Mouse (Mus musculus): ENCODE data around the gene Slc25a22. TPM values are rescaled to one million over a fixed set of nuclear protein-coding genes. Genes with fewer than 3 reads are reported as not detected.
"Not testable (repeated sequence)": the region's sequence is repeated elsewhere in the genome, so short reads cannot be mapped to it uniquely, and the experiment has no call there.

Gene Slc25a22
- polyA plus RNA-seq, 1 experiment from 2014 or later: 109 TPM

DNA sequence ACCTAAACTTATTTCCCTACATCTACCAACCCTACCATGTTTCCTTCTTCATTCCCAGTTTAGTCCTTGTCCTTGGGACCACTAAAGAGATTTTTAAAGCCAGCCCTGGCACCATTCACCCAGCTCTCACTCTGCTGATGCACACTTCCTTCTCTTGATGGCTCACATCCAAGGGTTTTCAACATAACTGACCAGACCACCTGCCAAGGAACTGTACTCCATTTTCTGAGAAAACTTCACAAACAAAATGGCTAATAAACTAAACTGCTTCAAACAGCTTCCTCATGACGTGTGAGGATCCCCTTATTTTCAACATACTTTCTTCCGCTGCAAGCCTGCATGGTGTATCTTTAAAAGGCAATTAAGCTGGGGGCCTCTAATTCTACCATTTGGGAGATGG, 15.9 kb upstream of the Slc25a22 start:
- no peak for ATAC-seq (replicated peaks)
- H3K36me3 ChIP-seq (replicated peaks): peaks cover 10% of the 10 kb centered on the region; the same call in 1 of the 2 replicates
- no peak overlapping the region for H3K4me2 ChIP-seq
- H3K27me3 ChIP-seq (replicated peaks): no peaks in the 10 kb centered on the region
- H3K27ac ChIP-seq: no peak overlapping the region
- 77% methylated on average over 2 of the region's 2 CpGs for WGBS
- H3K4me3 ChIP-seq: no peak overlapping the region
- peaks cover 20% of the 10 kb centered on the region for H3K4me1 ChIP-seq
- H3K9ac ChIP-seq: no peak overlapping the region
- no peaks in the 10 kb centered on the region for H3K9me3 ChIP-seq

DNA sequence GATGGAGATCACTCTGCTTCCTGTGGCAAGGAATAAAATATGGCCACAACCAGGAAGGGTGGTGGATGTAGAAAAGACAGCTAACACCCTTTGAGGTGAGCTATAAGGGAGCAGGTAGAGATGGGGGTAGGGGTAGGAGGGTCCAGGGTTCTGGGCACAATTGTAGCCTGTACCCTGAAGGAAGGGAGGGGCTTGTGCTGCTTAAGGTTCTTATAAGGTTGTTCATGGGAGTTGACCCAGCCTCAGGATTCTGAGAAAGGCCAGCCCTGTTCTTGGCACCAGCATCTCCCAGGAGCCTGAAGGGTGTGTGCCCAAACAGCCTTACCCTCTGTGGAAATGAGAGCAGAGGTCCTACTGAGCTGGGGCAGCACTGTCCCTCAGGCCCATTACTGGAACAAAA, 14.2 kb upstream of the Slc25a22 start:
- Histone ChIP-seq H3K4me3 (no peak overlapping the region), H3K4me2 (no peak overlapping the region), H3K27me3 (replicated peaks) (no peaks in the 10 kb centered on the region), H3K9ac (no peak overlapping the region), H3K27ac (no peak overlapping the region), H3K36me3 (replicated peaks) (peaks cover 10% of the 10 kb centered on the region; the same call in 1 of the 2 replicates), H3K4me1 (peaks cover 28% of the 10 kb centered on the region), H3K9me3 (no peaks in the 10 kb centered on the region)
- ATAC-seq (replicated peaks): no peak

DNA sequence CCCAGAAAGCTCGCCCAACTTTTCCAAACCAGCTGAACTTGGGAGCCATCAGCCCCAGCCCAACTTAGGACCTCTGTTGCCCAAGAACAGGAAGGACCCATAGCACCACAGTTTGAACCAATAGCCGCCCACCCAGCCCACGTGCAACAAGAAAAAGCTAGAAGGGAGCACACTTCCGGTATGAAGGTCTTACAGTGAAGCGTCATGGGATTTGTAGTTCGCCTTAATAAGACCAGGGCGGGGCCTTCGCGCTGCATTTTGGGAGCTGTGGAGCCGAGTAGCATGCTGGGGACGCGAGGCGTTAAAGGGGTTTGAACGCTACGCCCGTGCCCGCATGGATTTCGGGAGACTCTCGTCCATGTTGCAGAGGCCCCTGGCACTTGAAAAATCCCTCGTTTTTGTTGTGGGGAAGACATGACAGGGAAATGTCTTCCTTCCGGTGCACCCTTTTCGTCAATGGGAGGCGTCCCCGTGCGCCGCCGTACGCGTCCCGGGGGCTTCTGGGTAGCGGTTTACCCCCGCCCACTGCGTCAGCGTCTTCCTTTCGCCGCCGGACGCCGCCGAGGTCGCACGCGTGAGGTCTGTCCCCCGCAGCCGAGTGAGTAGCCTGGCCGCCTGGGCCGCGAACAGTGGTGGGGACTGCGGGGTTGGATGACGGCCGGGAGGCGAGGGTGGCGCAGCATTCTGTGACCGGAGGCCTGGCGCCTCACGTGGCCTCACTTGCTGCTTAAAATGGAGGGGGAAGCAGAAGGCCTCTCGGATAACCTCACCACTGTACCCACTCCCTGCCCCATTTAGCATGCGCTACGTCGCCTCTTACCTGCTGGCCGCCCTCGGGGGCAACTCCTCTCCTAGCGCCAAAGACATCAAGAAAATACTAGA, 9.7 kb upstream of the Slc25a22 start, which contains the start of gene Rplp2:
Gene Rplp2 (plus strand): TSS at position 261 of the 882 bp plus-strand sequence.
- Histone ChIP-seq H3K9me3 (no peaks in the 10 kb centered on the region), H3K4me1 (peaks cover 31% of the 10 kb centered on the region), H3K9ac (peak within 1 kb of the TSS; percentile 81), H3K27ac (peak within 1 kb of the TSS; percentile 95), H3K4me2 (peak within 1 kb of the TSS; percentile 62), H3K27me3 (replicated peaks) (no peaks in the 10 kb centered on the region), H3K4me3 (peak within 1 kb of the TSS; percentile 69), H3K36me3 (replicated peaks) (peaks cover 10% of the 10 kb centered on the region; the same call in 1 of the 2 replicates)
- ATAC-seq (replicated peaks): peak; percentile 94
- under 1% methylated on average over 63 of the region's 63 CpGs for WGBS

DNA sequence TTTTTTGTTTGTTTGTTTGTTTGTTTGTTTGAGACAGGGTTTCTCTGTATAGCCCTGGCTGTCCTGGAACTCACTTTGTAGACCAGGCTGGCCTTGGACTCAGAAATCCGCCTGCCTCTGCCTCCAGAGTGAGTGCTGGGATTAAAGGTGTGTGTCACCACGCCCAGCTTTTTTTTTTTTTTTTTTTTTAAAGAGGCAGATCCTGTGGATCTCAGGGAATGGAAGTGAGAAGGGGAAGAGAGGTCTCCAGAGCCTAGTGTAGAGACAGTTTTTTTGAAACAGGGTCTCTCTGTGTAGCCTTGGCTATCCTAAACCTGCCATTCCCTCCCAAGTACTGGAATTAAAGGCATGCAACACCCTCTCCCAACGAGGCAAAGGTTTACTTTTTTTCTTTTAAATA, 8.7 kb upstream of the Slc25a22 start:
- Histone ChIP-seq H3K4me1 (peaks cover 31% of the 10 kb centered on the region), H3K4me2 (peak overlapping the region; percentile 62)
- not testable (repeated sequence) for H3K4me3 ChIP-seq; H3K9ac ChIP-seq; H3K36me3 ChIP-seq (replicated peaks); H3K27me3 ChIP-seq (replicated peaks); H3K27ac ChIP-seq; H3K9me3 ChIP-seq; ATAC-seq (replicated peaks)
- WGBS: 87% methylated on average over 3 of the region's 3 CpGs

DNA sequence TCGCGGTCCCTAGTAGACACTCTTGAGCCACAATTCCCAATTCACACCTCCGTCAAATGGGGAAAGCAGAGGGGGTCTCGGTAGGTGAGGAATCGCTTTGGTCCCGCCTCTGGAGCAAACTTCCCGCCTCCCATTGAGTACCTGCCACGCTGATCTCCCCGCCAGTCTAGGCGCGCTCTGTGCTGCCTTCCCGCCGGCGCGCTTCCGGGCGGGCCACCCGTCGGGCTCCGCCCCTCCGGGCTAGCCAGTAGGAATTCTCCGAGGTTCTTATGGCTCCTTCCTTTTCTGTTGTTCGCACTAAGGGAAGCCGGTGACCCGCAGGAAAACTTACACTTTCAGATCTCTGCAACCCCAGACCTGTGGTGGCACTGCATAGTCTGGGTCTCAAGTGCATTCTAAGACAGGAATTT, 6.1 kb upstream of the Slc25a22 start, which contains the start of gene Pidd1:
Gene Pidd1 (minus strand): TSS at position 198 of the 410 bp plus-strand sequence.
- no peaks in the 10 kb centered on the region for H3K9me3 ChIP-seq
- WGBS: under 1% methylated on average over 25 of the region's 25 CpGs
- H3K27ac ChIP-seq: no peak within 1 kb of the TSS
- peaks cover 29% of the 10 kb centered on the region for H3K4me1 ChIP-seq
- peak within 1 kb of the TSS; percentile 27 for H3K4me3 ChIP-seq
- peak within 1 kb of the TSS; percentile 50 for H3K4me2 ChIP-seq
- ATAC-seq (replicated peaks): no peak
- H3K27me3 ChIP-seq (replicated peaks): no peaks in the 10 kb centered on the region
- H3K9ac ChIP-seq: peak within 1 kb of the TSS; percentile 29
- H3K36me3 ChIP-seq (replicated peaks): no peaks in the 10 kb centered on the region

DNA sequence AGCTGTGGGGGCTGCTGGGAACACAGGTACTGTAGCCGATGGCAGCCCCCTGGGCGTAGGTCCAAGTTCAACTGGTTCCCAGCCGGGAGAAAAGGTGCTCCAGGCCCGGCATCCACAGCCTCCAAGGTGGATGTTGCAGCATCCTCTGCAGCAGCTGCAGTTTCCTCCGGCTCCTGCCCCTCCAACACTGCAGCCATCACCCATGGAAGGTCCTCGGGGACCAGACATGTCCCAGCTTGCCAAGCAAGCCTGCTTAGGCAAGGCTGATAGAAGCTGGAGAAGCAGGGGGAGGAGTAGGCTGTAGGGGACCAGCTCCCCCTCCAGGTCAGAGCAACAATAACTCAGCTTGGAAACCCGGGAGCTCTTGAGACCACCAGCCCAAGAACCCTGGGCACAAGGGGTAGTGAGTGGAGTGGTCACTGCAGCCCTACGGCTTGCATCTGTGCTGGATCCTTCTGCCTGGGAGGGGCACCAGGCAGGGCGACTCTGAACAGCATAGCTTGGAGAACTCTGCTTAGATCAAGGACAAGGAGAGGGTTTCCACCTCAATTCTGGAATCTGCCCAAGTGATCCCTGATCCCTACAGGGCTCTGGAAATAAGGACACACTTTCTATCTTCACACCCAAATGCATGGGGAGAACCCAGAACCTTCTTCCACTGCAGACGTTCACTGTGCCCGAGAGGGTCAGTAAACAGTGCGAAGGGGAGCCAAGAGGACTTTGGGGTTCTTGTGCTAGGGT, 5.6 kb upstream of the Slc25a22 start:
- WGBS: 22% methylated on average over 12 of the region's 12 CpGs
- Histone ChIP-seq H3K36me3 (replicated peaks) (no peaks in the 10 kb centered on the region), H3K4me2 (peak overlapping the region; percentile 50), H3K4me3 (peak overlapping the region; percentile 27), H3K9me3 (no peaks in the 10 kb centered on the region), H3K9ac (peak overlapping the region; percentile 29), H3K27me3 (replicated peaks) (no peaks in the 10 kb centered on the region), H3K27ac (no peak overlapping the region), H3K4me1 (peaks cover 24% of the 10 kb centered on the region)
- no peak for ATAC-seq (replicated peaks)

DNA sequence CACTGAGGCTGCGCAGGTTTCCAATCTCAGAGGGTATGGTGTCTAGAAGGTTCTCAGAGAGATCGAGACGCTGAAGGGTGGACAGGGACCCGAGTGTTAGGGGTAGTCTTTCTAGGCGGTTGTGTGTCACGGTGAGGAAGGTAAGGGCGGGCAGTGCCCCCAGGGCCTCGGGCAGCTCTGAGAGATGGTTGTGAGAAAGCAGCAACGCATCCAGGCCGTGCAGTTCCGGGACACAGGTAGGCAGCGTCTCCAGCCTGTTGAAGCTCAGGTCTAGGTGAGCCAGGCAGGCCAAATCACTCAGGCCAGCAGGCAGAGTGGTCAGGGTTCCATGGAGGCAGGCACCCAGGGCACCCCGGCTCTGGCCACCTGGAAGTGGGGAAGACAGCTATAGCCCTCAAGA, 4.5 kb upstream of the Slc25a22 start:
- H3K9me3 ChIP-seq: no peaks in the 10 kb centered on the region
- H3K4me1 ChIP-seq: peaks cover 29% of the 10 kb centered on the region
- no peak overlapping the region for H3K27ac ChIP-seq
- H3K9ac ChIP-seq: no peak overlapping the region
- H3K27me3 ChIP-seq (replicated peaks): no peaks in the 10 kb centered on the region
- H3K4me3 ChIP-seq: no peak overlapping the region
- H3K36me3 ChIP-seq (replicated peaks): no peaks in the 10 kb centered on the region
- 93% methylated on average over 13 of the region's 13 CpGs for WGBS
- H3K4me2 ChIP-seq: 0 out of 2 replicates have a peak overlapping the region, but pooled peaks have one; percentile 50
- no peak for ATAC-seq (replicated peaks)

DNA sequence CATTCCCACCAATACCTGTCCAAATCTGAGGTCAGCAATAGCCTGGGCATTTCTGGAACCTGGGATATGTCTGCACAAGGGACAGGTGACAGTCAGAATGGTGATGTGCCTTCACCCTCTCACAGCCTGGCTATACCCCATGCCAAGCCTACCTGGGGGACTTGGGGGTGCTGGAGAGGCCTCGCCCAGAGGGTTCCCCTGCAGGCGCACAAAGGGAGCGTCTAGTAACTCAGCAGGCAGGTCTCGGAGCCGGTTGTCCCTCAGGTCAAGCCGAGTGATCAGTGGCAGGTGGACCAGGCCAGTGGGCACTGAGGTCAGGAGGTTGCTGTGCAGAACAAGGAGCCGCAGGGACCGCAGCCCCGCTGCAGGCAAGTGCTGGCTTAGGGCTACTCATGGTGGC, 3.8 kb upstream of the Slc25a22 start:
- H3K9ac ChIP-seq: no peak overlapping the region

DNA sequence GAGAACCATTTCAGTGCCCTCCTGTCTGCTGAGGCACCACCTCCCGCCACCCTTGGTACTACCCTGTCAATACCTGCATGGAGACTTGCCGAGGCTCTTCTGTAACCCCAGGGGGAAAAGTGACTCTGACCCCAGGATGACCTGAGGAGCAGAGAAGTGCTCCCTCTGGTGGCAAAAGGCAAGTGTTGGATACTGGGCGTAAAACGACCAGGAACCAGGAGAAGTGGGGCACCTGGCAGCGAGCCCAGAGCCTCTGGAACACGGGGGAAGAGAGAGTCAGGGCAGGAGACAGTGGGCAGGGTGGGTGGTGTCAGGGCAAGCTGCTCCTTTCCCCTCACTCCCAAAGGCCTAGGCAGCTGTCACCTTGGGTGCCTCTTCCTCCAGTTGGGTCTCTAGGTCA, 2.9 kb upstream of the Slc25a22 start:
- no peaks in the 10 kb centered on the region for H3K36me3 ChIP-seq (replicated peaks)
- H3K4me3 ChIP-seq: no peak overlapping the region
- no peak overlapping the region for H3K27ac ChIP-seq
- no peaks in the 10 kb centered on the region for H3K27me3 ChIP-seq (replicated peaks)
- peaks cover 37% of the 10 kb centered on the region for H3K4me1 ChIP-seq
- no peak for ATAC-seq (replicated peaks)
- no peak overlapping the region for H3K4me2 ChIP-seq
- no peak overlapping the region for H3K9ac ChIP-seq
- H3K9me3 ChIP-seq: no peaks in the 10 kb centered on the region
- 29% methylated on average over 6 of the region's 6 CpGs for WGBS

More for the DNA sequence above, 3.8 kb upstream of the Slc25a22 start:
- no peak overlapping the region for H3K27ac ChIP-seq
- WGBS: 96% methylated on average over 9 of the region's 9 CpGs
- H3K4me2 ChIP-seq: no peak overlapping the region
- ATAC-seq (replicated peaks): no peak
- no peaks in the 10 kb centered on the region for H3K36me3 ChIP-seq (replicated peaks)
- H3K4me3 ChIP-seq: no peak overlapping the region
- H3K27me3 ChIP-seq (replicated peaks): no peaks in the 10 kb centered on the region
- H3K4me1 ChIP-seq: peaks cover 29% of the 10 kb centered on the region
- no peaks in the 10 kb centered on the region for H3K9me3 ChIP-seq

DNA sequence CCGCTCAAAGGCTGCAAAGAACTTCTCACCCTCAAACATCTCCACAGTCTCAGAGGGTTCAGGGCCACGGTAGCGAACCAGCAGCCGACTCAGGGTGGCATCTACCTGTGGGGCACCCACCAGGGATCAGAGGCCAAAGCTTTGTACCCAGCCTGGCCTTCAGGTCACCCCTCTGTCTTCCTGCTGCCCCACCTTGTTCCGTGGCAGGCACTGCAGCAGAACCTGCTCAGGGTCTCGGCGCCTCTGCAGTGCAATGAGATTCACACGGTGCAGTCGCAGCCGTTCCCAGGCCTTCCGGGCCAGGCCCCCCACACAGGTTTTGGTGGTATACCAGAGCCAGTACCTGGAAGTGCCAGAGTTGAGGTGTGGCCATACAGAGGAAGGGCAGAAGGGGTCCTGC, 2.1 kb upstream of the Slc25a22 start:
- no peak overlapping the region for H3K27ac ChIP-seq
- WGBS: 96% methylated on average over 11 of the region's 11 CpGs

DNA sequence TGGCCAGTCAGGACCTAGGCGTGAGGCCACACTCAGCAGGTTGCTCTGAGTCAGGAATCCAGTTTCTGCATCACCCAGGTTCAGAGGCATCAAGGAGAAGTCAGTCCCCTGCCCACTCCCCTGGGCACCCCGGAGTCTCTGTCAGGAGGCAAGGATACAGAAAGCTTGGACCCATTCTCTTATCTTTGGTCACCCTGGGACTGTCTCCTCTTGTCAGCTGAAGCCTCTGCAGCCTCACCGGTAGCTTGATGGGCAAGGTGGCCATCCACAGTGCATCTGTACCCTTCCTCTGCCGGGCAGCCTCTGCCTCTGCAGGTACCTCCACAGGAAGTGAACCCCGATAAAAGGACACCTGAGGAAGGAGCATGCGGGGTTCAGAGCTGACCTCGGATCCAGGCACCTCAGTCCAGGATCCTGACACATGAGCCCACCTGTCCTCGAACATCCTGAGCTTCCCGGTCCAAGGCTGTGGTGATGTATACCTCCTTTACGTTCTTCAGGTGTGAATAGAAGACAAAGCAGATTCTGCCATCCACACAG, 1.5 kb upstream of the Slc25a22 start:
- Histone ChIP-seq H3K4me3 (no peak overlapping the region), H3K9ac (no peak overlapping the region), H3K27ac (no peak overlapping the region), H3K4me2 (no peak overlapping the region), H3K4me1 (peaks cover 50% of the 10 kb centered on the region), H3K9me3 (no peaks in the 10 kb centered on the region), H3K27me3 (replicated peaks) (no peaks in the 10 kb centered on the region), H3K36me3 (replicated peaks) (no peaks in the 10 kb centered on the region)
- no peak for ATAC-seq (replicated peaks)
- WGBS: 95% methylated on average over 10 of the region's 10 CpGs

More for the DNA sequence above, 2.1 kb upstream of the Slc25a22 start:
- H3K4me2 ChIP-seq: no peak overlapping the region
- H3K27me3 ChIP-seq (replicated peaks): no peaks in the 10 kb centered on the region
- no peak for ATAC-seq (replicated peaks)
- H3K4me1 ChIP-seq: peaks cover 45% of the 10 kb centered on the region
- no peak overlapping the region for H3K9ac ChIP-seq
- H3K4me3 ChIP-seq: no peak overlapping the region
- no peaks in the 10 kb centered on the region for H3K9me3 ChIP-seq
- no peaks in the 10 kb centered on the region for H3K36me3 ChIP-seq (replicated peaks)
